Mouse (Mus musculus) heart, postnatal 25 days (tissue): ENCODE results near the gene Cnbp. TPM values are rescaled to one million over a fixed set of nuclear protein-coding genes. Genes with fewer than 3 reads are reported as not detected.

Experiments
- DNase-seq: peaks from one replicate; pipeline ENCODE4 v3.0.0; 2022; ENCODE audit warnings: low spot score
- intact Hi-C: fragments of 180-260 bp; cut with DNase I; formaldehyde crosslinking; loops from one replicate; pipeline ENCODE4 v1.15.1; 2025
- total RNA-seq, 2 experiments: library from RNA; stranded (reverse); gene quantifications; 2 replicates each; pipeline ENCODE4 v1.2.3; 2021

Cnbp gene
- total RNA-seq, 2 experiments from 2014 or later, result 279 to 311 TPM

DNA sequence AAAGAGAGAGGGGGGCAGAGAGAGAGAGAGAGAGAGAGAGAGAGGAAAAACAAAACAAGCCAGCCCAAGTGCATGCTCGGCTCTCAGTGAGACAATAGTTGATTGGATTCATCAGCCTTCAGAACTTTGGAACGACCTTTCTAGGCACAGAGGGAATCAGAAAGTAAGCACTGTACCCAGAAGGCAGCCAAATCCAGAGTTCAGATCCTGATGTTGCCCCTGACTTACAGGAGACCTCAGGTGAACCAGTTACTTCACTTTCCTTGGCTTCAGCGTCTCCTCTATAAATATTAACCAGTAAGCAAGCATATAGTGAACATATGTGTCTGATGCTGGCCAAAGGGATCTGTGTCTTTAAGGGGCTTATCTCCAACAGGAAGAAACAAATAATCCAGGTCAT lies 42.4 kb downstream of the Cnbp start:
- intact Hi-C loops, result no loop called here
- DNase-seq, result no peak

DNA sequence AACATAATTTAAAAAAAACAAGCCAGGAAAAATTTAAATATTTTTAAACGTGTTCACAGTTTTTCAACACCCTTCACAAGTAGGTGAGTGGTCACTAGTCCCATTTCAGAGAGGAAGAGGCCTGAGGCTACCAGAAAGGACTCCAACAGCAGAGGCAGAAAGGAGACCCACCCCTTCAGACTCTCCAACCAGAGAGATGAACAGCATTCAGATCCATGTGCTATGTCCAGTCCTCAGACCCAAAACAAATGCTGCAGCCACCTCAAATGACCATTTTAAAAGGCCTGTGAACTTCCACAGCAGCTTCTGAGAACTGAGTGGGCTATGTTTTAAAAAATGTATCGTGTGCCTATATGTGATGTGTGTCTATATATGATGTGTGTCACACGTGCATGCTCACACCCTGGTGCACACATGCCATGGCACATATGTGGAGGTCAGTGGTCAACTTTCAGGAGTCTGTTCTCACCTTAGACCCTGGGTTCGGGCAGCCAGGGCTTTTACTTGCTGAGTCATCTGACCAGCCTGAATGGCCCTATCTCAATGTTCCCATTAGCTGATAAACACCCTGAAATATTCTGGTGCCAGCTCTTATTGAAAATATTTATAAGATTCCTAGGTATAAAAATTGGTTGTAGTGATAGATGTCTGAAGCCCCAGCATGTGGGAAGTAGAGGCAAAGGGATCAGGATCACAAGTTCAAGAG lies 43.0 kb downstream of the Cnbp start:
- intact Hi-C loops, result no loop called here
- DNase-seq, result no peak

DNA sequence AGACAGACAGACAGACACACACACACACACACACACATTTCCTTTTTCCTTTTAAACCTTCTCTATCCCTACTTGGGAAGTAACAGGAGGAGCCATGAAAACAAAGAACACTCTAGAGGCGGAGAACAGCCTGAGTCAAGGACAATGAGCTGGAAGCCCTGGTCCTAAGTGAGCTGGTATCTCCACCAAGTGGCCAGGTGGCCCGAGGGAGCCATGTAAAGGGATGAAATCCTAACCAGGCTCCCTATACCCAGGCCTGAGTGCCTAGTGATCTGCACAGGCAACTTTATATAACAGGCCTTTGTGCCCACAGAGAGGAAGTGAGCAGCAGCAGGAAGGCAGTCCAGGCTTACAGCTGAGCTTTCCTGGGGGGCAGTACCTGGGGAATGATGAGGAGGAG lies 44.0 kb downstream of the Cnbp start:
- intact Hi-C loops, result no loop called here
- no peak for DNase-seq

DNA sequence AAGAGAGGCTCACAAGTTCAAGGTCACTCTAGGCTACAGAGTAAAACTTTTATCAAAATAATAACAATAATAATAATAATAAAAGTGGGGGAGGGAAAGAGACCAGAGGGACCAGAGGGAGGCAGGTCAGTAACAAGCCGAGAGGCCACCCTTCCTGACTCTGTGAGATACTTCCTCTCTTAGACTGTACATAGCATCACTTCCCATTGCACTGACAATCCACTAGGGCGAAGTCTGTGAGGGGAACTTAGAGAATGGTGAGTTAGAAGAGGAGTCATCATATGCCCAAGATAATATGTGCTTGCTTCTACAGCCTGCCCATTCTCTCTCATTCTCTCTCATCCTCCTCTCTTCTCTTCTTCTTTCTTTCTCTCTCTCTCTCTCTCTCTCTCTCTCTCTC lies 44.9 kb downstream of the Cnbp start:
- DNase-seq, result no peak
- intact Hi-C loops, result no loop called here

DNA sequence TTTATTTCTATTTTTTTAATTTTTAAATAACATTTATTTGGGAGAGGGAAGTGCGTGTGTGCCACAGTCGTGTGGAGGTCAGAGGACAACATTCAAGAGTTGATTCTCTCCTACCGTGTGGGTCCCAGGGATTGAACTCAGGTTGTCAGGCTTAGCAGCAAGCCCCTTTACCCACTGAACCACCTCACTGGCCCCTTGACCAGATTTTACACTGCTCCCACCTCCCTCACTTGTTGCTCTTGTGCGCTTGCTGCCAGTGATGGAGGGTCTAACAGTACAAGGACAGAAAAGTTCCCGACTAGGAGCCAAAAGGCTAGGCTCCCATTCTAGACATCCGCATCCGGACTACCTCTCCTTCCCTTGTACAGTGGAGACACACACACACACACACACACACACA lies 45.5 kb downstream of the Cnbp start:
- no peak for DNase-seq
- intact Hi-C loops, result no loop called here

DNA sequence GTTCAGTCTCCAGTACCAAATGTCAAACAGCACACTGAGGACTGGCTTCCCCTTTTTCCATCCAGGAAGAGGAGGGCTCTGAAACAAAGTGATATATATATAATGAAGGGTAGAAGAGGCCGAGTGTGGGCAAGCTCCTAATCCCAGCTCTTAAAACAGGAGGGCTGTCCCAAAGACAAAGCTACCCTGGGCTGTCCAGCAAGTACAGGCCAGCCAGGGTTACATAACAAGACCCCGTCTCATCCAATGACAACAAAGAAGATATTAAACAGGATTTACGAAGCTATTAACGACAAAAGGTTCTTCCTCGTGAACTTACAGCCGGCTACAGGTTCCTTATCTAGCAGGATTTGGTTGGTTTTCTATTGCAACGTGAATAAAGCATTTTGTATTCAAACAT lies 46.0 kb downstream of the Cnbp start:
- no peak for DNase-seq
- intact Hi-C loops, result no loop called here

DNA sequence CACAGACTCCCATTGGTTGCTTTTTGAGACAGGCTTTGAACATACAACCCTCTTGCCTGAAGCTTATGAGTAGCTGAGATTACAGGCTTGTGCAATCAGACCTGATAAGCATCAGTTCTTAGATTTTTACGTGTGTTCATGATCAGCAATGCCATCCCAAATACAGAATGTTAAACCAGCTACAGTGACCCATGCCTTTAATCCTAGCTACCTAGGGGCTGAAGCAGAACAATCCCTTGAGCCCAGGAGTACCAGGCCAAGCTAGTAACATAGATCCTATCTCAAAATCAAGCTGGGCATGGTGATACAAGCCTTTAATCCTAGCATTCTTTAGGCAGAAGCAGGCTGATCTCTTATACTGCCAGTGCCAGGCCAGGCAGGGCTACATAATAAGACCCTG lies 46.9 kb downstream of the Cnbp start:
- no peak for DNase-seq
- intact Hi-C loops, result no loop called here

DNA sequence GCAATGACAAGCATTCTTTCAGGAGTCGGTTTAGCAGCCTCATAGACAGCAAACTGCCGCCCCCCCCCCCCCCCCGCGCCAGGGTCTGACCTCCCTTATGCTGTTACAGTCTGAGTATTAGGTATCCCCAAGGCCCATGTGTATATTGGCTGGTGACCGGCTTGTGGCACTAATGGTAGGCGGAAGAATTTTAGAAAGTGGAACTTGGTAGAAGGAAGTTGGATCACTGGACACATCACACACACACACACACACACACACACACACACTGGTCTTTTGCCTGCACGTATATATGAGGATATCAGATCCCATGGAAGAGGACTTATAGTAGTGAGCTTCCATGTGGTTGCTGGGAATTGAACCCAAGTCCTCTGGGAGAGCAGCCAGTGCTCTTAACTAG lies 48.4 kb downstream of the Cnbp start:
- DNase-seq, result no peak
- intact Hi-C loops, result no loop called here

DNA sequence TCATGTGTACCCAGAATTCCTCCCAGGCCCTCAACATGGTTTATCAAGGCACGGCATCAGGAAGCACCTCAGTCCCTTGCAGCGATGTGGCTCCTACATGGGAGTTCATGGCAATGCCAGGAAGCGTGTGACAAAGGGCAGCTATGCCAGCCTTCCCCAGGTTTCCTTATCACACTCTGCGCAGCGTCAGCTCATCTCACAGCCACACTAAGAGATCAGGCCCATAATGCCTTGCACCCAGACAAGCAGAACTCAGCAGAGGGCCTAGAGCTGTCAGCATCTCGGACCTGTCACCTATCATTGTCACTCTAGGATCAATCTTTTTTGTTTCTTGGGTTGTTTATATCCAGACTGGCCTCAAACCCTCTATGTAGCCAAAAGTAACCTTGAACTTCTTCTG lies 51.3 kb downstream of the Cnbp start:
- intact Hi-C loops, result no loop called here
- no peak for DNase-seq

DNA sequence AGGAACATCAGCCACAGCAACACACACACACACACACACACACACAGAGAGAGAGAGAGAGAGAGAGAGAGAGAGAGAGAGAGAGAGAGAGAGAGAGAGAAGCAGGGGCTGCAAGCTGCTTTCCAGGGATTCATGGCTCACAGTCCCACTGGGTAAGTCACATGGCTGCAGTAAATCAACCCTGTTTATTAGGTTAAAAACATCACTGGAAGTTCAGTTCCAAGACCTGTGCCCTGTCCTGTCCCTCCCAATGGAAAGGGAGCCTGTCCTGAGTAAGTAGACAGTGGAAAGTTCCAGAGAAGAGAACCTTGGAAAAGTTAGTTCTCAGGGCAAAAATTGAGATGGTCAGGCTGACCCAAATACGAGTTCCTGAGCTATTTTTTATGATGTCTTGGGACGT lies 53.6 kb downstream of the Cnbp start:
- no peak for DNase-seq
- intact Hi-C loops, result no loop called here

DNA sequence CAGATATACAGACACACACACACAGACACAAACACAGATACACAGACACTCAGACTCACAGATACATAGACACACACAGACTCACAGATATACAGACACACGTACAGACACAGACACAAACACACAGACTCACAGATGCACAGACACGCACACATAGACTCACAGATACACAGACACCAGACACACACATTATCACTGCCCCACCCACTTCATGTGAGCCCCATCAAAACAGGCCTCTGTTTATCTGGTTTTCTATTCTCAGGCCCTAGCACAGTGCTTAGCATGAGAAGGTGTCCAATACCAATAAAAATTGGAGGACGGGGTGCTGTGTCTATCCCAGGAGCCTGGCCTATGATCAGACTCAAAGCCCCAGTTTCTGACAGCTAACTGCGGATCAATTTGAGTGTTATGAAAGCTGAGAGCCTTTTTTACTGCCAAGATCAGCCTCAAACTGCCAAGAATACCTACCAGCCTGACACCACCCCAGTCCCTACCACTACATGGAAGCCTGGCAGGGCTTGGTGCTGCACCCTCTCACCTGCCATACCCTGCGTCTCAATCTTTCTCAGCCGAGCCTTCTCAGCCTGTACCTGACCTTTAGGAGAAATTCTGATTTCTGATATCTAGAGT lies 54.5 kb downstream of the Cnbp start:
- no peak for DNase-seq
- intact Hi-C loops, result no loop called here

DNA sequence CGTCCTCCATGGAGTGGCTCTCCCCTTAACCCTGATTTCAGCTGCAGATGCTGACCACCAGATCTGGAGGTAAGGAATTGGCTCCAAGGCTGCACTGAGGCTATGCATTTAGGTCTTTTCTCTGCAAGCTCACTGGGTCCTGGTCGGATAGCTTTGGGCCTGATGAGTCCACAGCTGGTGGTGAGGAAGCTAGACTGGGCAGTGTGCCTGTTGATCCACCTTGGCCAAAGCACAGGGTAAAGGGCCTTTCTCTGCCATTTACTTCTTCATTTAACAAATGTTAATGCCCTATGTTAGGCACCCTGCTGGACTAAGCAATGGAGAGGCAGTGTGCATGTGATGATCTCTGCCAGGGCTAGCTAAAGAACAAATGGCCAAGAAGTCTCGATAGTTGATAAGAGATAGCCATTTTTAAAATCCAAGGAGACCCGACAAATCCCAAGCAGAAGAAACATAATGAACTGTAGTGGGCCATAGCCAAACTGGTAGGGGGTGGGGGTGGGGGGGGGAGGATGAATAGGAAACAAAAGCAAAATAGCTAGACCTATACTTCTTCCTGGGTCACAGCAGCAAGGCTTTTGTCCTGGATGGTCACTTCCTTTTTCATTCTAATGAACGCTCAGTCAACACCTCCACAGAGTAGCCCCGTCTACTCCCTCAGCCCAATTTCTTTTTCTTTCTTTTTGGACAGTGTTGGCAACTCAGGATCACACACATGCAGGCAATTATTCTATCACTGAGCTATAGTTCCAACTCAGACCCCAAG lies 55.3 kb downstream of the Cnbp start:
- intact Hi-C loops, result no loop called here
- no peak for DNase-seq

DNA sequence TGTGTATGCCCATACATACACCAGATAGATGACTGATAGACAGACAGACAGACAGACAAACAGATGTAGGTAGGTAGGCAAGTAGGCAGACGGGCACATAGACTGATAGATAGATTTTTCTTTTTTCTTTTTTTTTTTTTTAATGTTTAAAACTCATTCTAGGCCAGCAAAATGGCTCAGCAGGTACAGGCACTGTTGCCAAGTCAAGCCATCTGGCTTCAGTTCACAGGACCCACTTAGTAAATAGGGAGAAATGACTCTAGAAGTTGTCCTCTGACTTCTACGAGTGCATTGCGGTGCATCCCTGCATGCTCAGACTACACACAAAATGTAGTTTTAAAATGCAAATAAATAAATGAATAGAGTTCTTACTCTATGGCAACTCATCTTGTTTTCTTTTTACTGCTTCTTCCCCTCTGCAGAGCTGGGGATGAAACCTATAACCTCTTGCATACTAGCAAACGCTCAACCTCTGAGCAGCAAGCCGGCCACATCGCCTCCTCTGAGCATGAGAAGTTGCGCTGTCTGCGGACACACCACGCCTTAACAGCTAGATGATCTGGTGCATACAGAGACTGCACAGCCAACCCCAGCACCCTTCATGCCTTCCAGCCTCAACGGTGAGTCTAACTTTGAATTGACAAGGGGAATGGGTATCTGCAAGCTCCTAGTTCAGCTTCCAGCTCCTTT lies 56.9 kb downstream of the Cnbp start:
- DNase-seq, result no peak
- intact Hi-C loops, result no loop called here

Other genes starting within 250 kb of the Cnbp start
- gene Aplf, start 178.9 kb downstream of the Cnbp start, total RNA-seq, result 1 to 10 TPM; 2.3 to 2.6 TPM
- gene Efcc1, start 120.2 kb downstream of the Cnbp start, total RNA-seq, result 1 to 10 TPM in 1 of 2 experiments, under 1 TPM in 1; 0.95 to 1.4 TPM
- gene Gp9, start 73.0 kb downstream of the Cnbp start, total RNA-seq, result 1 to 10 TPM in 1 of 2 experiments, under 1 TPM in 1; 0.78 to 1.2 TPM
- 10 to 100 TPM; 12.5 to 15.7 TPM for gene Rab43, start 38.9 kb downstream of the Cnbp start, total RNA-seq
- gene Gm45140, start 15.3 kb downstream of the Cnbp start, total RNA-seq, result 1 to 10 TPM; 1.2 to 1.6 TPM
- gene Isy1, start 12.3 kb downstream of the Cnbp start, total RNA-seq, result 10 to 100 TPM; 19.5 to 21.9 TPM
- 10 to 100 TPM; 42.6 to 46.1 TPM for gene Copg1, start 36.7 kb upstream of the Cnbp start, total RNA-seq
- gene Hmces, start 62.8 kb upstream of the Cnbp start, total RNA-seq, result 10 to 100 TPM in 1 of 2 experiments, 1 to 10 TPM in 1; 8.5 to 10.3 TPM
- 1 to 10 TPM; 1.7 to 2.7 TPM for gene H1fx, start 130.5 kb upstream of the Cnbp start, total RNA-seq
- gene Rab7, start 194.2 kb upstream of the Cnbp start, total RNA-seq, result 100 to 1,000 TPM; 292 to 305 TPM
- 100 to 1,000 TPM in 1 of 2 experiments, 10 to 100 TPM in 1; 95.7 to 115 TPM for gene Rpn1, start 233.4 kb upstream of the Cnbp start, total RNA-seq